Mouse (Mus musculus) kidney, embryonic 15.5 days (tissue): ENCODE measurements at regions not wholly inside any gene's neighbourhood (a gene's known extent, or its start where the extent isn't known, plus 50 kb on each side); places are given as distances from the start of the nearest gene placed in this dataset.

Experiments
- ATAC-seq: fragments of 200-750 bp; cut with Nextera tagmentation; replicated peaks from 2 replicates; pipeline ENCODE4 v1.8.0; 2017; ENCODE audit warnings: moderate TSS enrichment; ENCODE audit not compliant: low FRiP score
- H3K27ac ChIP-seq: fragments of 300-500 bp; sonication (generic); 2 replicates; pipeline ENCODE4 v1.5.1; 2015; ENCODE audit warnings: mild to moderate bottlenecking, inconsistent platforms
- H3K27me3 ChIP-seq: fragments of 300-500 bp; sonication (generic); 2 replicates; pipeline ENCODE4 v1.6.1; 2015; ENCODE audit warnings: inconsistent platforms
- H3K36me3 ChIP-seq: fragments of 300-500 bp; sonication (generic); 2 replicates; pipeline ENCODE4 v1.6.1; 2015; ENCODE audit warnings: inconsistent platforms
- H3K4me1 ChIP-seq: fragments of 300-500 bp; sonication (generic); 2 replicates; pipeline ENCODE4 v1.6.1; 2015; ENCODE audit warnings: inconsistent platforms
- H3K4me2 ChIP-seq: fragments of 300-500 bp; sonication (generic); 2 replicates; pipeline ENCODE4 v1.6.1; 2015; ENCODE audit warnings: moderate library complexity, mild to moderate bottlenecking, inconsistent platforms
- H3K4me3 ChIP-seq: fragments of 300-500 bp; sonication (generic); replicated peaks from 2 replicates; pipeline ENCODE4 v1.5.1; 2015; ENCODE audit warnings: mild to moderate bottlenecking, inconsistent platforms
- H3K9ac ChIP-seq: fragments of 300-500 bp; sonication (generic); 2 replicates; pipeline ENCODE4 v1.6.1; 2015; ENCODE audit warnings: mild to moderate bottlenecking, inconsistent platforms
- H3K9me3 ChIP-seq: fragments of 300-500 bp; sonication (generic); replicated peaks from 2 replicates; pipeline ENCODE4 v1.6.1; 2016; ENCODE audit warnings: inconsistent platforms
- WGBS: fragments of 180-500 bp; shearing (Covaris S2); methylation state at CpG from one replicate; pipeline ENCODE4 v1.1.7; 2015; ENCODE audit warnings: mixed read lengths; 5-methylcytosine and 5-hydroxymethylcytosine counted together

DNA sequence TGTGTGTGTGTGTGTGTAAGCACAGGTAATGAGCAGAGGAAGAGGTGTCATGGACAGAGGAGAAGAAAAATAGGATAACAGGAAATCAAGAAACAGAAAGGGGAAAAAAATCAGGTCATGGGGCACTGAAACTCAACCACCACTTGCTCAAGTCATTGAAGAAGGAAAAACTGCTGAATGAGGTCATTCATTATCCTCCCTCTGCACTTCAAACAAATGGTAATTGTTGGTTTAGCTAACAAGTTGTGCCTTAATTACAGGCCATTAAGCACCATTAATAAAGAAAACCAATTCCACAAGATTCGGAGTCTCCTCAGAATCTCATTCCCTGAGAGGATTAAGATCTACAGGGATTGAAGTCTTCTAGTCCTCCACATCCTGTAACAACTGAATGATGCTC, 266.5 kb upstream of the Trib2 start:
- WGBS, result 32% methylated on average over 1 of the region's 1 CpGs
- no peaks in the 10 kb centered on the region for H3K4me1 ChIP-seq
- H3K9ac ChIP-seq, result no peak overlapping the region
- no peaks in the 10 kb centered on the region for H3K36me3 ChIP-seq
- no peak overlapping the region for H3K4me3 ChIP-seq
- no peaks in the 10 kb centered on the region for H3K9me3 ChIP-seq
- no peak for ATAC-seq
- no peak overlapping the region for H3K27ac ChIP-seq
- no peaks in the 10 kb centered on the region; the same call in 1 of the 2 replicates for H3K27me3 ChIP-seq
- no peak overlapping the region for H3K4me2 ChIP-seq

DNA sequence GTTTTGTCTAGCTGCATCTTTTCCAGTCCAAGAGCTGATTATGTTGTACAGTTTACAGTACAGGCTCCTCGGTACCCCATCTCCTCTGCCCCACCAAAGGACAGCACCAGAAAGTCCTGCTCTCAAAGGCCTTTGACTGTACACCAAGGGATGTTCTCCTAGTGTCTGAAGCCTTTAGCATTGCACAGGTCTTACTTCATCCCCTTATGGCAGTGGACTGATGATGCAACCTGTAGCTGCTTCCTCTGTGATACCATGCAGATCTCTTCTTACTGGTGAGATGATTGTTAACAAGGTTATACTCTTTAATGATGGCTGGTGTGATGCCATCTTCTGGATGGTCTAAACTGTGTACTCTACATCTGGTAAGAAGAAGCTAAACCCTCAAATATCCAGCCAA, 260.5 kb upstream of the Trib2 start:
- H3K9me3 ChIP-seq, result no peaks in the 10 kb centered on the region
- H3K36me3 ChIP-seq, result no peaks in the 10 kb centered on the region
- H3K4me1 ChIP-seq, result no peaks in the 10 kb centered on the region
- no peak overlapping the region for H3K9ac ChIP-seq
- H3K4me3 ChIP-seq, result no peak overlapping the region
- 93% methylated on average over 1 of the region's 1 CpGs for WGBS
- H3K27ac ChIP-seq, result no peak overlapping the region
- ATAC-seq, result no peak
- no peak overlapping the region for H3K4me2 ChIP-seq
- no peaks in the 10 kb centered on the region for H3K27me3 ChIP-seq

DNA sequence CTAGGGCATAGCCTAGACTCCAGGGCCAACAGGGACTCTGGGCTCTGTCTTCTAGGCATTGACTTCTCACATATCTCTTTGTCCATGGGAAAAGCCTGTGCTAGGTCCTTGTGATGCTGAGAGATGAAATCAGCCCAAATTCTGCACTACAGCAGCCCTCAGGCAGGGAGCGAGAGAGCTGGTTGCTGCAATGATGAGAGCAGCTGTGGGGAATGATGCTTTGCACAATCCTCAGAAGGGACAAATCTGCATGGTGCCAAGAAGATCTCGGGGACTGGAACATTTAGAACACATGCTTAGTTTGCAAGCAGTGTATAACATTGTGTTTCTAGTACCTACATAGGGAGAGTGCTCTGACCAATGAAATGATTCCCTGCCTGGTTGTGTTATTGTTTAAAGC, 259.2 kb upstream of the Trib2 start:
- H3K9ac ChIP-seq, result no peak overlapping the region
- no peak overlapping the region for H3K4me2 ChIP-seq
- H3K9me3 ChIP-seq, result no peaks in the 10 kb centered on the region
- no peaks in the 10 kb centered on the region for H3K4me1 ChIP-seq
- H3K36me3 ChIP-seq, result no peaks in the 10 kb centered on the region
- no peaks in the 10 kb centered on the region for H3K27me3 ChIP-seq
- no peak overlapping the region for H3K27ac ChIP-seq
- H3K4me3 ChIP-seq, result no peak overlapping the region
- 86% methylated on average over 2 of the region's 2 CpGs for WGBS
- ATAC-seq, result no peak

DNA sequence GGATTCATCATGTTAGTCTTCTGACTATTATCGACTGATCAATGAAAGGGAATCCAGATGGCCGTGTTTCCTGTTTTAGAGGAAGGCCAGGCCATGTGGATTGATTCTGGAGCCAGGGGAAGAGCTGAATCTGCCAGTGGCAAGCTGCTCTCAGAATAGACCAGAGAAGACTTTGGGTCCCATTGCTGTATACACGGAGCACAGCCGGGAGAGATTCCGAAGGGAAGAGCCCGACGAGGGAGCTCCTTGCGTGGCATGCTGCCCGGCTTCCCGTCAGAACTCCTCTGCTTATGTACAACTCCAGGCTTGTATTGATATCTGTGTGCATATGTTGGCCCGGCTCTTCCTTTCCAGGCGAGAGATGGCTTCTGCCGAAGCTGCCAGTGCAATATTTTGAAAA, 252.2 kb upstream of the Trib2 start:
- WGBS, result 91% methylated on average over 13 of the region's 13 CpGs
- ATAC-seq, result no peak
- no peak overlapping the region for H3K4me3 ChIP-seq
- no peak overlapping the region for H3K27ac ChIP-seq
- no peaks in the 10 kb centered on the region for H3K27me3 ChIP-seq
- no peak overlapping the region for H3K9ac ChIP-seq
- no peak overlapping the region for H3K4me2 ChIP-seq
- H3K9me3 ChIP-seq, result no peaks in the 10 kb centered on the region
- no peaks in the 10 kb centered on the region for H3K4me1 ChIP-seq
- H3K36me3 ChIP-seq, result no peaks in the 10 kb centered on the region

DNA sequence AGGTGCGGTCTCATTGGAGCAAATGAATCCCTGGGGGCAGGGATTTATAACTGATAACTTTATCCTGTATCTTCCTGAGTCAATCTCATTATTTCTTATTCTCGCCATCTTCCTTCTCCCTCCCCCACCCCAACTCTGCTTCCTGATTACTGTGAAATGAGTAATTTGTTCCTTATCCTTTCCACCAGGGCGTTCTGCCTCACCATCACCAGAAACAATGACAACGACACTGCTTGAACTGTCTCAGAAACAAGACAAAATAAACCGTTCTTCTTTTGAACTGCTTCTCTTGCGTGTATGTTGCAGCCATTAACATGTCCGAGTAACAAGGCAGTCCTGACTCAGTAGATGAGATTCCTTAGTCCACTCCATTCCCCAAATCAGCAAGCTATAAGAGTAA, 246.0 kb upstream of the Trib2 start:
- Histone ChIP-seq H3K36me3 (no peaks in the 10 kb centered on the region), H3K27me3 (no peaks in the 10 kb centered on the region), H3K9me3 (no peaks in the 10 kb centered on the region), H3K4me2 (no peak overlapping the region), H3K27ac (no peak overlapping the region), H3K4me1 (no peaks in the 10 kb centered on the region), H3K9ac (no peak overlapping the region), H3K4me3 (no peak overlapping the region)
- 82% methylated on average over 7 of the region's 7 CpGs for WGBS
- no peak for ATAC-seq

DNA sequence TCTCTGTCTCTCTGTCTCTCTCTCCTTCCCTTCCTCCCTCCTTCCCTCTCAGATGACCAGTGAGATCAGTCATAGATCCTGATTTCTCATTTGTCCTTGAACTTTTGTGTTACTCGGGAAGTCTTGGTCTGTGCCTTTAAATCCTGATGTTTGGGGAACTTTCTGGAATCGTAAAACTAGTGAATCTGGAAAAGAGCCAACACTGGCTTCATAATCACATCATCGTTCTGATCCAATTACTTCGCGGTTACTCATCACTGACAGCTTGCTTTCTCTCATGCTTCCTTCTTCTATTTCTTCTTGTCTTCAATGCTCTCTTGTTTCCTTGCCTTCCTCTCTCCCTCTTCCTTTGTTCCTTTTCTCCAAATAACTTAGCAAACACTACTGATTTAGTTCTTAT, 243.7 kb upstream of the Trib2 start:
- Histone ChIP-seq H3K4me1 (no peaks in the 10 kb centered on the region), H3K9me3 (no peaks in the 10 kb centered on the region), H3K4me2 (no peak overlapping the region), H3K4me3 (no peak overlapping the region), H3K36me3 (no peaks in the 10 kb centered on the region), H3K27ac (no peak overlapping the region), H3K27me3 (no peaks in the 10 kb centered on the region), H3K9ac (no peak overlapping the region)
- 50% methylated on average over 5 of the region's 5 CpGs for WGBS
- ATAC-seq, result no peak

DNA sequence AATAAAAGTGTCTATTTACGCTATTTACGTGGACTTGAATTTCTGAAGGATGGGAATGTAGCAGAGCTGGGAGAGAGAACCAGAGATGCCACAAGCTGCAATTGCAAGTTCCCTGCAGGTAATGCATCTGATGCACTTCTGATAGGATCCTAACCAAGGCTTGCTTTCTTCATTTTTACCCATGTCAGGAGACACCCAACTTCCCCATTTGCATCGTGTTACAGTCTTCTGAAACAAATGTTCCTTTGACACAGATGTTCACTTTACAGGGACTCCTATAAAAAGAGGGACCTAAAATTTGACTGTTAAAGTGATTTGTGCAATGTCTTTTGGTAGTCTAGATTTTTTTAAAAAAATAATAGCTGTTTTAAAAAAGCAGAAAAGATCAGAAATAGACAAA, 241.5 kb upstream of the Trib2 start:
- no peak for ATAC-seq
- Histone ChIP-seq H3K27ac (no peak overlapping the region), H3K36me3 (no peaks in the 10 kb centered on the region), H3K4me1 (no peaks in the 10 kb centered on the region), H3K27me3 (no peaks in the 10 kb centered on the region), H3K4me3 (no peak overlapping the region), H3K9ac (no peak overlapping the region), H3K4me2 (no peak overlapping the region), H3K9me3 (no peaks in the 10 kb centered on the region)
- 80% methylated on average over 3 of the region's 3 CpGs for WGBS

DNA sequence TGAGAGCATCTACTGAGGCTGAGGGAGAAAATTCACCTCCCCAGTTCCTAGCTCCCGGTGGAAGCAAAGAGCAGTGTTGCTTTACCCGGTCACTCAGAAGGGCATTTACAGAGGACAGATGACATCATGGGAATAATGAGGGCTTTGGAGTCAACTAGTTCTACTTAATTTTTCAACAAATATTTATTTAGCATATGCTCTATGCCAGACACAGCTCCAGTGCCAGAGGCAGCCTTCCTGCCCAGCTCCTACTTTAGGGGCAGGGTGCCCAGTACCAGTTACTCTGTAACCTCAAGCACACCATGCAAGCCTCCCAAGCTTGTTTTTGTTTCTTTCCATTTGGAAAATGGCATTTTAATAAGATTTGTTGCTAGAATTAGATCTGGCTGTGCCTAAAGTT, 240.1 kb upstream of the Trib2 start:
- Histone ChIP-seq H3K27ac (no peak overlapping the region), H3K27me3 (no peaks in the 10 kb centered on the region), H3K9ac (no peak overlapping the region), H3K9me3 (no peaks in the 10 kb centered on the region), H3K4me1 (no peaks in the 10 kb centered on the region), H3K4me3 (no peak overlapping the region), H3K4me2 (no peak overlapping the region), H3K36me3 (no peaks in the 10 kb centered on the region)
- no peak for ATAC-seq
- 77% methylated on average over 2 of the region's 2 CpGs for WGBS

DNA sequence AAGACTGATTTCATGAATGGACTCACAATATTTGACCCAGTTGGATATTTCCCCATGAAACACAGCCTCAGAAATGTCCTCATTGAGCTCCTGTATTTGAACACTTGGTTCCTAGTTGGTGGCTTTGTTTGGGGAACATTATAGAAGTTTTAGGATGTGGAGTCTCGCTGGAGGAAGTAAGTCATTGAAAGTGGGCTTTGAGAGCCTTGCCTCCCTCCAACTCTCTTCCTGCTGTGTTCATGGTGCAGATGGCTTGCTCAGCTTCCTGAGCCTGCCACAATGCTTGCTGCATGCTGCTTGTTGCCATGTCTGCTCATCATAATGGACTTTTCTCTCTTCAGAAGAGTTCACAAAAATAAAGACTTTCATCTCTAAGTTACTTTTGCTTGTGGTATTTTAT, 239.5 kb upstream of the Trib2 start:
- no peak overlapping the region for H3K27ac ChIP-seq
- ATAC-seq, result no peak
- H3K36me3 ChIP-seq, result no peaks in the 10 kb centered on the region
- H3K4me1 ChIP-seq, result no peaks in the 10 kb centered on the region
- 64% methylated on average over 1 of the region's 1 CpGs for WGBS
- H3K9me3 ChIP-seq, result no peaks in the 10 kb centered on the region
- no peak overlapping the region for H3K4me2 ChIP-seq
- H3K9ac ChIP-seq, result no peak overlapping the region
- H3K27me3 ChIP-seq, result no peaks in the 10 kb centered on the region
- no peak overlapping the region for H3K4me3 ChIP-seq

DNA sequence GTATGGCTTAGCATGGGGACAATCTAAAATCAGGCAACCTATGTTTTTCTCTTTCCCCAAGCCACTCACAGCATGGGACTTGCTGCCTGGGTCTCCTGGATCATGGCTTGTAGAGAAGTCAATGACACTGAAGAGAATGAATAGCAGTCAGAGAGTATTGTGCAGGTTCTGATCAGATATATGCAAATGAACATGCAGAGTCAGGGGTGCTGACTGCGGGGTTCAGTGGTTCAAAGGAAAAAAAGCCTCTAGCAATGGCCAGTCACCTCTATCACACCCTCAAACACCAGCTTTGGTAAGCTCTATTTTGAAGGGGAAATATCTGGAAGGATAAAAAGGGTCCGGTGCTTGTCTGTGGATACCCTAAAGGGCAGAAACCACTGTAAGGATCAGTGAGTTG, 237.9 kb upstream of the Trib2 start:
- ATAC-seq, result no peak
- H3K4me1 ChIP-seq, result no peaks in the 10 kb centered on the region
- H3K27me3 ChIP-seq, result no peaks in the 10 kb centered on the region
- no peak overlapping the region for H3K4me3 ChIP-seq
- WGBS, result 82% methylated on average over 2 of the region's 2 CpGs
- no peaks in the 10 kb centered on the region for H3K9me3 ChIP-seq
- no peaks in the 10 kb centered on the region for H3K36me3 ChIP-seq
- H3K27ac ChIP-seq, result no peak overlapping the region
- H3K4me2 ChIP-seq, result no peak overlapping the region
- no peak overlapping the region for H3K9ac ChIP-seq

DNA sequence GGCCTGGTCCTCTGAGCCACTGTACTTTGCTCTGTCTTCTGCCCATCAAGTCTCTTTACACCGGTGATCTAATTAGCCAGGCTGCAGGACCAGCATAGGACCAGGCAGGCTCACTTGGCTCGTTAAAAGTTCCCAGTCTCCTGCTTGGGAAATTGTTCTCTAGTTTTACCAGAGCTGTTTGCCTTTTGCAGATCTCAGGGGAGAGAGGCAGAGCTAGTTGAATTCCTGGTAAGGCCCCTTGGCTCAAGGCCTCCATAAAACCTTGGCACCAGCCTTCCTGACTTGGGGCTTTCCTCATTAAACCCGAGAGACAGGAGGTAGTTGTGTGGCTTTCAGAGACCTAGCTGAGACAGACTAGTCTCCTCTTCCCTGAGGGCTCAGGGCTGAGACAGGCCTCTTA, 237.0 kb upstream of the Trib2 start:
- H3K27ac ChIP-seq, result no peak overlapping the region
- WGBS, result 45% methylated on average over 3 of the region's 3 CpGs
- no peaks in the 10 kb centered on the region for H3K36me3 ChIP-seq
- H3K27me3 ChIP-seq, result no peaks in the 10 kb centered on the region
- H3K4me1 ChIP-seq, result no peaks in the 10 kb centered on the region
- H3K4me3 ChIP-seq, result no peak overlapping the region
- H3K9me3 ChIP-seq, result no peaks in the 10 kb centered on the region
- no peak overlapping the region for H3K4me2 ChIP-seq
- H3K9ac ChIP-seq, result no peak overlapping the region
- ATAC-seq, result no peak

DNA sequence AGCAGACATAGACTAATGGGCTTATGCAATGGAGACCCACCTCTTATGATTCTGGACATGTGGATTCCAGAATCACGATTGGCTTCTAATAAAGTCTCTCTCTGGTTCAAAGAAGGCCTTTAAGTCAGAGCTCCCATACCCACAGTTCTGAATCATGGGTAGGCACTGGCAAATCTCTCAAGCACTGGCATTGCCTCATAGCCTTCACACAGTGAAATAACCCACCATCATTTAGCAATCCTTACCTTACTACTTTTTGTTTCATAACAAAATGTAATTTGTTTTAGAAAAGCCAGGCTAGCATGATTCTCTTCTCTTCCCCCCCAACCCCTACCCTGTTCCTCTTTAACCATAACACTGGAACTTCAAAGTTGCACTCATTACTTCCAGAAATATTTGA, 236.3 kb upstream of the Trib2 start:
- Histone ChIP-seq H3K36me3 (no peaks in the 10 kb centered on the region), H3K4me3 (no peak overlapping the region), H3K27ac (no peak overlapping the region), H3K4me2 (no peak overlapping the region), H3K9me3 (no peaks in the 10 kb centered on the region), H3K9ac (no peak overlapping the region), H3K4me1 (no peaks in the 10 kb centered on the region), H3K27me3 (no peaks in the 10 kb centered on the region)
- 93% methylated on average over 1 of the region's 1 CpGs for WGBS
- ATAC-seq, result no peak

DNA sequence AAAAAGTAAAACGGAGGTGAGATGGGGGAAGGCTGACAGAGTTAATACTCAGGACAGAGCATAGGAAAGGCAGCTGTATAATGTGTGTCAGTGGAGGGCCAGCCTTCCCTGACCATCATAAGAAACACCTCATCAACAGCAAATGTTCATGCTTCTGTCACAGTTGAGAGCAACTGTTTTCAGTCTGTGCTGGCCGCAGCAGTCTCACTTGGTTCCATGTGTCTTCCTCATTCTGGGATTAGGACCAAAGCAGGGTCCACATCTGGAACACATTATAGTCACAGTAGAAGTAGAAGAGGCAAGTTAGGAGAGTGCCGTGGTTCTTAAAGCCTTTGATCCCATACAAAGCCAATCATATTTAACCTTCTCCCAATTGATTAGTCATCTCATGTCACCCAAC, 235.6 kb upstream of the Trib2 start:
- no peaks in the 10 kb centered on the region for H3K36me3 ChIP-seq
- H3K4me2 ChIP-seq, result no peak overlapping the region
- WGBS, result 82% methylated on average over 3 of the region's 3 CpGs
- H3K27me3 ChIP-seq, result no peaks in the 10 kb centered on the region
- H3K4me1 ChIP-seq, result no peaks in the 10 kb centered on the region
- no peak overlapping the region for H3K4me3 ChIP-seq
- no peaks in the 10 kb centered on the region for H3K9me3 ChIP-seq
- H3K27ac ChIP-seq, result no peak overlapping the region
- no peak for ATAC-seq
- H3K9ac ChIP-seq, result no peak overlapping the region
